Mouse (Mus musculus) liver, embryonic 14.5 days (tissue): ENCODE results near the gene Pla2r1.

Experiments used
- CTCF ChIP-seq: IDR thresholded peaks from 2 replicates; pipeline ENCODE4 v1.5.1; 2016; ENCODE audit warnings: antibody characterized with exemption, low read depth, control low read depth
- EP300 ChIP-seq: IDR thresholded peaks from 2 replicates; pipeline ENCODE4 v1.6.1; 2016; ENCODE audit warnings: antibody characterized with exemption, low read depth

DNA sequence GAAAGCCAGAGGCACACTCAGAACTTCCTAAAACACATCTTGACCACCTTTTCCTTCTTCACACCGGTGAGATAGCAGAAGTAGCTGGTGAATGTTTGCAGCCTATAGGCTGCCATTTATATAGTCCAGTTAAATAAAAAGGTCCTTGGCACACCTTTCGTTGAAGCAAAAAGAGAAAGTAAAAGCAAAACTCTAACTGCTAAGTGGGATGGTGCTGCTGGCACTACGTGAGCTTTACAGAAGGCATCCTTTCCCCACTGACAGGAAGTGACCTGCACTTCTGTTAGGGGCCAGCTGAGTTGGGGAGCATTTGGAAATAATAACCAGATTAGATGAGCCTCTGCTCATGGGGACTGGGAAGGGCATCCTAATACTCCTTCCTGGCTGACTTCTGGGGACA lies 170.8 kb downstream of the Pla2r1 start:
- TF ChIP-seq CTCF (no peak), EP300 (no peak)
